Mouse (Mus musculus): ENCODE results near the gene Hgd.

DNA sequence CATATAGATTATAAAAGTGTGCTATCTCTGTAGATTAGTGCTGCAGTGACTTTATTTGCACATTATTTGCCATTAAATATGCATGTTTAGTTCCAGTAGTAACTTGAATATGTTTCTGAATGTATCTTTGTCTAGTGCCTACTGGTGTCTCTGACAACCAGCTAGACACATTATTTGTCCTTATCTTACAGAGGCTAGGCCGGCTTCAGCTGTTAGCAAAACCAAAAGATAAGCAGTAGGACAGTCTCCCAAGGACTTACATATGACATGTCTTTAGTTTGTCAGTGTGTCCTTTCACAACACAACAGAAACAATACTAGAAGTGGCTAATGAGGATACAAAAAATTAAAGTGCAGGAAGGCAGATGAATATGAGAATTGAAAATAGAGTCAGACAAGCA lies 14.8 kb upstream of the Hgd start:
- no peak for TF ChIP-seq E2F4 (IDR thresholded peaks at IDR 0.05; ENCODE audit: insufficient read depth)
- TF ChIP-seq POLR2A (IDR thresholded peaks at IDR 0.05; ENCODE audit: insufficient read length, low read depth), result no peak
- TF ChIP-seq TCF12 (IDR thresholded peaks at IDR 0.05; ENCODE audit: insufficient read depth, poor library complexity, severe bottlenecking), result no peak
- no peak for TF ChIP-seq POLR2AphosphoS2 (IDR thresholded peaks at IDR 0.05; ENCODE audit: insufficient read length, low read depth)
- TF ChIP-seq USF1 (IDR thresholded peaks at IDR 0.05; ENCODE audit: low read depth), result no peak
- no peak for TF ChIP-seq MYOG (IDR thresholded peaks at IDR 0.05; ENCODE audit: control insufficient read depth in 1 of 3, insufficient read depth in 1 of 3, insufficient read length in 2 of 3, low read depth in 2 of 3)

Data from myocyte (in vitro differentiated cells).